Mouse (Mus musculus) kidney, adult 2 months (tissue): ENCODE results near the gene Gosr2.

ENCODE experiments used
- CTCF ChIP-seq: fragments of 200-500 bp; conservative IDR thresholded peaks from 2 replicates; pipeline ENCODE4 v1.5.1; 2011; ENCODE audit warnings: low read depth, mild to moderate bottlenecking, control low read depth, low read length, moderate library complexity, mixed read lengths; ENCODE audit not compliant: insufficient read depth, insufficient read length
- POLR2A ChIP-seq: fragments of 200-500 bp; IDR thresholded peaks from one replicate; pipeline ENCODE4 v1.6.1; 2011; ENCODE audit warnings: low read depth, low read length, control low read depth

DNA sequence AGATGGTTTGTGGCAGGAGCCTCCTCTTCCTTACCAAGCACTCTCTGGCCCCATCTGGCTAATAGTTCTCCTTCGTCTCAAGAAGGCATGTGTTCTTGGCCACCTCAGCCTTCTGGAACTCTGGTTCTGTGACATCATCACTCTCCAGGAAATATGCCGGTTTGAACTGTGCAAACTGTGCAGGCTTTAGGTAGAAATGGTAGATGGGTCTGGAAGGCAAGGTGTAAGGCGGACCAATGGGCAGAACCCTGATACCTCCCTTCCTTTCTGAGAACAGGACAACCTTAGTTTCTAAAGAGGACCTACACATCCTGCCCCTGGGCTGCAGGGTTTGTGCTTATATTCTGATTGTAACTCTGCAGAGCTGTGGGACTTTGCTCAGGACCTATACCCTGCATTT is 58.9 kb downstream of the Gosr2 start, which contains the start of gene Lyzl6:
- TF ChIP-seq CTCF, result no peak
- no peak for TF ChIP-seq POLR2A
